Mouse (Mus musculus) thymus, postnatal 10 days (tissue): ENCODE results near the gene Trappc11.
A peak's percentile ranks its signal among the peaks of the same experiment; 100 is the strongest.

Source experiments
- DNase-seq, 2 experiments: peaks; one replicate each; pipeline ENCODE4 v3.0.0; 2021; ENCODE audit warnings: low spot score in 2 of 2

Gene Trappc11

DNA sequence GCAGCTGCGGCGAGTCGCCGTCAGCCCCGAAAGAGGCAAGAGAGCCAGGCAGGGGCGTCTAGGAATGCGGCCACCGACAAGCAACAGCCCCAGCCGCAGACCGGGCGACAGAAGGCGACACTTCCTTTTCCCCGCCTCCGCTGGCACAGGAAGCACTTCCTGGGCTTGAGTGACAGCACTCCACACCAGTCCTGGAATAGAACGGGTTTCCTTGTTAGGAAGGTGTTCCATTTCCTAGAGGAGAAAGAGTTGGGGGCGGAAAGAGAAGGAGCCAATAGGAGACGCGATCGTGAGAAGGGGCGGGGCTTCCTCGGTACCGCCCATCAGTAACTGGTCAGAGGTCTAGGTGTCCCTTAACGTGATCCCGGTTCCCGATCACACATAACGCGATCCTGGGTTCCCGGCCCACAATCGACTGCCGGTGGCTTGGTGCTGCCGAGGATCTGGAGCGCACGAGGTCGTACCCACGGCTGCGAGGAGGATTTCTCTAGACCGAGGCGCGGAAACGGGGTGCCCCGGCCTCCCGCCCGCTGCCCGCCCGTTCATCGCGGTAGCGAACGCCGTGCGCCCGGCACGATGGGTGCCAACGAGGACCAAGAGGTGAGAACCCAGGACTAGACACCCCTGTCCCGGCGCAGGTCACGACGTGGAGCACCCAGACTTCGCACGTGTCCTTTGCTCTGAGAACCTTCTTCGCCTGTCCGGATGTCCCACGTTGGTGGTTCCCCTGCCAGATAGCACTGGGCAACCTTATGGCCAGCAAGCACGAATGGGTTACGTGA is at the start of gene Trappc11, which contains the start of gene Rwdd4a:
TSS of gene Trappc11 (minus strand) at position 127 of the 782 bp plus-strand sequence.
TSS of gene Rwdd4a (plus strand) at position 321 of the 782 bp plus-strand sequence.
- DNase-seq, result peak; percentile 89 to 93

DNA sequence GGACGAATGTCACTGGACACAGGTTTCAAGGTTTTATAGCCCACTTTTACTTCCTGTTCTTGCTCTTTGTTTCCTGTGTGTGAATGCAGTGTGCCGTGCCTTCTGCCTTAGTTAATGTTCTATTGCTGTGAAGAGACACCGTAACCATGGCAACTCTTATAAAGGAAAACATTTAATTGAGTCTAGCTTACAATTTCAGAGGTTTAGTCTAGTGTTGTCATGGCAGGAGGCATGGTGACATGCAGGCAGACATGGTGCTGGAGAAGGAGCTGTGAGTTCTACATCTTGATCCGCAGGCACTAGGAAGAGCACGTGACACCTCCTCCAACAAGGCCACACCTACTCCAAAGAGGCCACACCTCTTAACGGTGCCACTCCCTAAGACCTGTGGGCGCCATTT is 48.2 kb upstream of the Trappc11 start:
- no peak for DNase-seq

DNA sequence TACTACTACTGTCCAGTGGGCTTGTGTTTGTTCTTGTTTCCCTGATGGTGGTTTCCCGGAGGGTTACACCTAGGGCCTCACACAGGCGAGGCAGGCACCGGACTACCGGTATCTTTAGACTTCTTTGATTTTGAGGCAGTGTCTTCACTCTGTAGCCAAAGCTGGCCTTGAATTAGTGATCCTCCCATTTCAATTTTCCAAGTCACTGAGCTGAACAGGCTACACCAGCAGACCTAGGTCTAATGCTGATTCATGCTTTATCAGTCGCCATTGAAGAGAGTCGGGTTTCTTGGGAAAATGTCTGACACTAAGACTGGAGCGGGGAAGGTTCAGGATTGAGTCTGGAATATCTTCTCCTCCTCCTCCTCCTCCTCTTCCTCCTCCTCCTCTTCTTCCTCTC is 40.2 kb upstream of the Trappc11 start:
- no peak for DNase-seq

DNA sequence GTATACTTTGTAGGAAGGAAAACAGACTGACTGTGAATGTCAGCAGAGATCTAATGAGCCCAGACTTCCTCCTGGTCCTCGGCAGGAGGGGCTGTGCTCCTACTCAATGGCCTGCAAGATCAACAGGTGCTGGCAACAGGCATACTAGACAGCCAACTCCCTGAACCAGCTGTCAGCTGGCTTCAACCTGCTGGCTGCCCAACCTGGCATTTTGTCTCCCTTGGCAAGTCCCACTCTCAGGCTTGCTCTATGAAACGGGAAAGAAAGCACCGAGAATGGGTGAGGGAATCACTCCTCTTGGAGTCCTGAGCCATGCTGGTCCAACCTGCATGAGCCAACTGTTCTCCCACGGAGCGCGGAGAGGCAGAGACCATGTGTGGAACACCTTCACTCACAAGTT is 36.9 kb upstream of the Trappc11 start:
- DNase-seq, result no peak

DNA sequence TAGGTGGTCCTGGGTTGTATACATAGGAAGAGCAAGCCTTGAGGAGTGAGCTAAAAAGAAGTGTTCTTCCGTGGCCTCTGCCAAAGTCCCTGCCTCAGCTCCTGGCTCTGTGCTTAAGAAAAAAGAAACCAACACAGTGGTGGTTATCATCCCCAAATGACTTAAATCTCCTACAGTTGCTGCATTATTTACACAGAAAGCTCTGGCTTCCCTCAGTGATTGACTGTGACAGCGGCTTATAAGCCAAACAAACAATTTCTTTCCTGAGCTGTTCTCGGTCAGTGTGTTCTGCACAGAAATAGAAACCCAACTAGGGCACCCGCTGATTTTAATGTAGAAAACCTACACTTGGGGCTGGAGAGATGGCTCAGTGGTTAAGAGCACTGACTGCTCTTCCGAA is 34.8 kb upstream of the Trappc11 start:
- no peak for DNase-seq

DNA sequence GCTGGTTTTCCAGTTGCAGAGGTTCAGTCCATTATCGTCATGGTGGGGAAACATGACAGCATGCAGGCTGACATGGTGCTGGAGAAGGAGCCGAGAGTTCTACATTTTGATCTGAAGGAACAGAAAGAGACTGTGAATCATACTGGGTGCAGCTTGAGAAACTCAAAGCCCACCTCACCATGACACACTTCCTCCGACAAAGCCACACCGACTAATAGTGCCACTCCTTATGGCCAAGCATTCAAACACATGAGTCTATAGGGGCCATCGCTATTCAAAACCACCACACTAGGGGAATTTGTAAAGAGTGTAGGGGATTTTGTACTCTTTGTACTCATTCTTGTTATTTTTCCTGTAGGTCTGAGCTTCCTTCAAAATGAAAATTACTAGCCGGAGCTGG is 33.3 kb upstream of the Trappc11 start:
- no peak for DNase-seq

DNA sequence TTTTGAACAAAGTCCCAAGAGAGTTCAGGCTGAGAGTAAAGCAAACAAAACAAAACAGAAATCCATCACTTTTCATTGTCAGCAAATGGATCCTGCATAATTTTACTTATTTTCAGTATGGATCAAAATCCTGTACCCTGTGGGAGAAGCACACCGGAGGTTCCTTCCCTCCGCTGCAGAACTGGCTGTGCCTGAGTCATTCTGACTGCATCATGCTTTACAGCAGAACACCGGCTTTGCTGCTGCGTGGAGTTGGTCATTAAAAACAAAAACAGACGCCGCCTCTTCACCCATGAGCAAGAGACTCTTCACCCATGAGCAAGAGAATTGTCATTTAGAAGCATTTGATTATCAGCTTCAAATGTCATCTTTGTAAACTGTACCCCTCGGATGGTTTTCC is 27.5 kb upstream of the Trappc11 start:
- no peak for DNase-seq

DNA sequence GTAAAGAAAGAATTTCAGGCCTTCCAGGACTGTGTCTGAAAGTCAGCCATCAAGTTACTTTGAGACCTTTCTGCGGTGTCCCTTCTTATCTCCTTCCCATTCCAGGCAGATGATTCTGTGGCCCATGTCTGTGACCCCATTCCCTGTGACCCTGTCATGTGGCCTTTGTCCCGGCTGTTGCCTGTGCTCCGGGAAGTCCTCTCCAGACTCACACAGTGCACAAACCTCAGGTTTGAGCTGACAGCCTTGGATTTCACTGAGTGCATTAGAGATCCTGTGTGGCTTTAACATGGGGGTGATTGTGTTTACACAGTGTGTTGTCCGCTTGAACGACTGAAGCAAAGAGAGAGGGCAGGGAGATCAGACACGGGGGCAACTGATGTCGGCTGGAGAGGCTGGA is 25.0 kb upstream of the Trappc11 start:
- DNase-seq, result no peak

DNA sequence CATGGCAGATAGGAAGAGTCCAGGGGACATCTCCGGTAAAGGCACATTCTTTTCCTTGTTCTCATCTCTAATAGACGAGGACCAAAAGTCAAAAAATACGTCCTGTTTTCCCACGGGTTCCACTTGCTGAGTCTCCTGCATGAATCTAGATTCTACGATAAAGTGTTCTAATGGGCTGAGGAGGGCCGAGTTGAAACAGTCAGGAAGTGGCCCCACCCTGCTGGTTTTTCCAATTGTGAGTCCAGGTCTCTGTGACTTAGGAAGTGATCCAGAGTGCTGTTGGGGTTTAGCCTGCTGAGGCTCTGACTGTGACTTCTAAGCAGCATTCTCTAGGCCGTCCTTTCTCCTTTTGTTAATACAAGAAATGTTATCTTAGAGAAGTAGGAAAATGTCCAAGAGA is 23.2 kb upstream of the Trappc11 start:
- DNase-seq, result no peak

DNA sequence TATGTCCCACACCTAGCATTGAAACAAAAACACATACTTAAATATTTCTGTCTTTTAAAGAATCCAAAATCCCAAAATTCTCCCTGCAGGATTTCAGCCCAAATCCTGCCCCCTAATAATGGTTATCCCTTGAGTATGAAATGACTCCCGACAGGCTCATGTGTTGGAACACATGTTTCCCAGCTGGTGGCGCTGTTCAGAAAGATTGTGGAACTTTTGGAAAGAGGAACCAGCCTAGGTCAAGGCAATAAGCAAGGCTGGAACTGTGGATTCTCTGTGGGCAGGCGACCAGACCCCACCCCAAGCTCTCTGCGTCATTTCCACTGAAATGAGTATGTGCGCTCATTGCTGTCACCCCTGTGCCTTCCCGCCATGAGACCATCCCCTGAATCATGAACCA is 20.3 kb upstream of the Trappc11 start:
- no peak for DNase-seq

DNA sequence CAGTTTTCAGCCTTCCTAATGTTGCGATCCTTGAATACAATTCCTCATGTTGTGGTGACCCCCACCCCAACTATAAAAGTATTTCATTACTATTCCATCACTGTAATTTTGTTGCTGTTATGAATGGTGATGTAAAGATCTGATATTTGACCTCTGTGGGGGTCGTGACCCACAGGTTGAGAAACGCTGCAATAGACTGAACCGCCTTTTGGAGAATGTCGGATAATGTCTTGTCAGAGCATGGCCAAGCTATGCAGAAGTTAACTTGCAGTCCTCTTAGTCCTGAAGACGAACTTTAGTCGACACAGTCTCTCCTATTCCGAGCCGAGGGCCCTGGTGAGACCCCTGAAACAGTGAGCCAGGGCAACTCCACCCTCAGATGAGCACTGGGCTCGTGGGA is 13.8 kb upstream of the Trappc11 start:
- DNase-seq, result no peak

DNA sequence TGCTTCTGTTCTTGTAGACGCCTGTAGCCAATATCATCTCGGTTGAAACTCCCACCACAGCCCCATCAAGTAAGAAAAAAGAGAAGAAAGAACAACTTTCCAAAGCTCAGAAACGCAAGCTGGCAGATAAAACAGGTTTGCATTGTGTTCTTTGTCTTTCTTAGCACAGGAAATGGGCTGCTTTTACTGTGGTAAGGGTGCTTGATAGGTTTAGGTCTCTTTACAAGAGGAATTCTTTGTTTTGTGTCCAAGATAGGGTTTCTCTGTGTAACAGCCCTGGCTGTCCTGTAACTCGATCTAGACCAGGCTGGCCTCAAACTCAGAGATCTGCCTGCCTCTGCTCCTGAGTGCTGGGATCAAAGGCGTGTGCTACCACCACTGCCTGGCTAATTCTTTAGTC is 10.8 kb upstream of the Trappc11 start:
- DNase-seq, result peak in 1 of 2 experiments; percentile 16

DNA sequence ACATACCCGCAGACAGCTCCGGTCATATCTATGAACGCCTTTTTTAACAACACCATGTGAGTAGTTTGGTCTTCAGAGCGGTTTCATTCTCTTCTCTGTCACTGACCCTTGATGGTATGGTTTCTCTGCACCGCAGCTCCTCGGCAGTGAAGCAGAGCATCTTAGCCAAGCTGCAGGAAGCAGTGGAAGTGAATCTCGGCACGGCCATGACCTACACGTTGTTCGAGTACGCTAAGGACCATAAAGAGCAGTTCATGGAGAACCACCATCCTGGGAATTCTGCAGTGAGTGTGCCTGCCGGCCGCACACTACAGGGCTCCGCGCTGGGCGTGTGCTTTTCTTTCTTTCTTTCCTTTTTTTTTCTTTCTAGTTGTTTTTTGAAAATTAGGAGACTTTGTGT is 9.5 kb upstream of the Trappc11 start:
- DNase-seq, result no peak

DNA sequence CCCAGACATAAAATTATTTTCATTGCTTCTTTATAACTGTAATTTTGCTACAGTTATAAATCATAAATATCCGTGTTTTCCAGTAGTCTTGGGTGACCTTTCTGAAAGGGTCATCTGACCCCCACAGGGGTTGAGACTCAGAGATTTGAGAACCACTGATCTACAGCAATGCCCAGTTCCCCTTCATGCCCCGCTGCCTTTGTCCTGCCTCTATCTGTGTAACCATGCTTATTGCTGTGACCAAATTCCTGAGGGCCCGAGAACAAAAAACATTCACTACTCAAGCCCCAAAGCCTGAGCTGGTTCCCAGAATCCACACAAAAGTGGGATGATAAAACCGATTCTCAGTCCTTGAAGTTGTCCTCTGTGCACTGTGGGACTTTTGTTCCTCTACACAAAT is 5.1 kb upstream of the Trappc11 start:
- DNase-seq, result no peak

DNA sequence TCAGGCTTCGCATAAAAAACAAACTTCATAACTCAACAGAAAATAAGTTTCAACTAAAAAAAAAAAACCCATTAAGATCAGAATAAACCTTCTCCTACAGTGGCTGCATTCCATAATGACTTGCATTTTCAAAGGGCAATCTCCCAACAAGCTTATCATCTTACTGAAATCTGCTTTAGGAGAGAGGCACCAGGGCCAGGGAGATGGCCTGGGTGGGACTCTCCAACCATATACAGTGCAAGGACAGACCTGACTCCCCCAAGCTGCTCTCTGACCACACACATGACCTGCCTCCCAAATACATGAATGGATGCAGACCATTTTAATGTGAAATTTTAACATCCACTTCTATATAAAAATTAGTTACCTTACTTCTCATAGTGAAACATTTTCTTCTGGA is 5.2 kb downstream of the Trappc11 start:
- no peak for DNase-seq

DNA sequence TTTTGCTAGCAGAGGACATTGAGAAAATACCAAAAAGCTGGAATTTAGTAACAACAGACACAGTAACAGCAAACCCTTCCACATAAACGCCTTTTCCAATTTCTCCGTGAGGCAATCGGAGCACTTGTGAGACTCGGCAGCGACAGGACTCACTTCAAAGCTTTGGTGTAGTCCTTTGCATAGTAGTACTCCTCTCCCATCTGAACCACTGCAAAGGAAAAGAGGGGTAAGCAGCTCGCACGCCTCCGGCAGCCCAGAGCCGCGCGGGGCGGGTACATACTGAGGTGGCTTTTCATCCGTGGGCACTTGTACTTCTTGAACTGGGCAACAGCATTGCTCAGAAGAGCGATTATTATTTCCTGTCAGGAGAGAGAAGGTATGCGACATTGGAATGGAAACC is 19.7 kb downstream of the Trappc11 start:
- DNase-seq, result no peak

DNA sequence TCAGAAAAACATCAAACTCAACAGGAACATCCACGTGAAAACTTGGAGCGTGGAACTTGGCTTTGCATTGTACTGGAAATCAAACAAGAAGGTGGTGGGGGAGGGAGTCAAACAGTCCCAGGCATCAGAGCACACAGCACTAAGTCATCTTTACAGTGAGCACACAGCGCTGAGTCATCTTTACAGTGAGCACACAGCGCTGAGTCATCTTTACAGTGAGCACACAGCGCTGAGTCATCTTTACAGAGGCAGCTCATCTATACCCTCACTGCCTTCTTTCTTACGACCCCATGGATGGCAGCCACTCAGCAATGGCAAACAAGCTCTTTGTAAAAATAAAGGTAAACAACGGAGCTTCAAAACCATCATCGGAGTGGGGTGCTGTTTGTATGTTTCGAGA is 22.3 kb downstream of the Trappc11 start:
- no peak for DNase-seq

DNA sequence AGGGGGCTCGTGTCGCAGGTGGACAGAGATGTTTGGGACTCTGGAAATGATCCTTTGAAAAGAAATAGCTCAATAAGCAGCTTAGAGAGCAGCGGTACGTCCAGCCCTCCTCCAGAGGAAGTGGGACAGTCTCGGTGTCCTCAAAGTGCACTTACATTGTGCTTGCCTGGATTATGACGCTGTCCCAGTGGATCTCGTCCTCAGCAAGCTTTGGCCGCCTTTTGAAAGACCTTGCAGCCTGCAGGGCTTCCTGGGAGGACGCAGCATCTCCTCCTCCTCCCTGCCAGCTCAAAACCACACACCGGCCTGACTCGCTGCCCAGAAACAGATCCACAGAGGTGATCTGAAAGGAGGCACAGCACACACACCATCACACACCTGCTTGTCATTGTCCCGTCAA is 27.8 kb downstream of the Trappc11 start:
- DNase-seq, result no peak

DNA sequence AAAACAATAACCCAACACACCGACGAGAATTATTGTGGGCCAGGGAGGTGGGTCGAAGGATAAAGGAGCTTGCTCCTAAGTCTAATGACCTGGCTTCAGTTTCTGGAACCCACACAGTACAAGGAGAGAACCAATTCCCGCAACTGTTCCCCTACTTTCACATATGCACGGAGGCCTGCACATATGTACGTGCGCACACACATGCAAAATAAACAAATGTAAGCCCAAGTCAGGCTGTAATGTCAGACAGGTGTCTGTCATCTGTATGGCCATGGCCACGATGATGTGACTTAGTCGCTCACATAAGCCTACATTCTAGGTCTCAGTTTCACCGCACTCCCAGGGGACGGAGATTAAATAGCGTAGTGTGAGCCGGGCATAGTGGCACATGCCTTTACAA is 30.7 kb downstream of the Trappc11 start:
- no peak for DNase-seq

DNA sequence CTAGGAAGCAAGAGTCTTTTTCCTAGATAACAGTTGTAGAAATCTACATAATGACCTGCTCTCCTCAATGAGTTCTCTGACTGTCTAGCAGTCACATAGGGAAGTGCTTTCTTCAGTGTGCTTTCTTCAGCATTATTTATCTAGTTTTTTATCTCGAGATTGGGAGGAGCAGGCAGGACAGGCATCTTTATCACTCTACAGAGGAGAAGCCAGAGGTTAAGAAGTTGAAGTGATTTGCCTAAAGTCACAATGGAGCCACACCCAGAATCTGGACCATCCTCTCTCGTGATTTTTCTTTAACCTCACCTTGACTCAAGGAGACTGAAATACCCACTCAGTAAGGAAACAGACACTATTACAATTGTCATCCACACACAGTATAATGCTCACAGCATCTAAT is 31.3 kb downstream of the Trappc11 start:
- no peak for DNase-seq

DNA sequence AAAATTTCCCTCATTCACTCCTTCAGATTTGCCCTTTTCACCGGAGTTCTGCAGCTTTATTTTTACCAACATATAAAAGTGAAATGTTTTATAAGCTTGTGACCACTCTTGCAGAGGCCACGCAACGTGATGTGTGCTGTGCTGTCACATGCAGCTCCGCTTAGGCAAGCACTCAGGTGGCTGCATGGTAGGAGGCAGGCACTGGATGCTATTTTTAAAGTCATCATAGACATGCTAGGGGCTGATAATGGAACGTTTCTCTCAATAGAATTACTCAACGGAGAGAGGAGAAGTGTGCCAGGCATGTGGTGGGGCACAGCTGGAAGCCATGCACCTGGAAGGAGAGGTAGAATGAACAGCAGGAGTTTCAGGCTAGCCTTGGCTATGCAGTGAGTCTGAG is 37.8 kb downstream of the Trappc11 start:
- no peak for DNase-seq

DNA sequence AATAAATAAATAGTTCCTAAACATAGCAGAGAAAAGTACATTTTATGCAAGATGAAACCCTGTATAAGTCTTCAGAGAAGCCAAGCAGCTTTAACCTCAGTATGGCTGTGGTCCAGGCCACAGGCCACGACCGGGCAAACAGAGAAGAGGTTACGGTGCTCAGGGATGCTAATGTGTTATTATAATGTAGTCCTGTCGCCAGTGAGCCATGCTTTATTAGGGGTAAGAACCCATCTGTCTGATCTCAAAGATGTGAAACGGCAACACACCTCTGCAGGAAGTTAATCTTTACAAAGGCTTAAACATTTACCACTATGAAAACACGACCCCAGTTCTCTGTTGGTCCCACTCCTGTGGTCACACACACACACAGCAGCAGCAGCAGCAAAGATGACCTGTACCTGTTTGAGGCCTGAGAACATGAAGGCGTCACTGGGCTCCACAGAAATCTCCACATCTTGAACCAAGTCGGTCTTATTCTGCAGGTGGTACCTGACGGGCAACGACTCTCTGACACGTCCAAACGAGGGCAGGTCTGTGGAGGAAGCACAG is 38.6 kb downstream of the Trappc11 start:
- DNase-seq, result no peak

DNA sequence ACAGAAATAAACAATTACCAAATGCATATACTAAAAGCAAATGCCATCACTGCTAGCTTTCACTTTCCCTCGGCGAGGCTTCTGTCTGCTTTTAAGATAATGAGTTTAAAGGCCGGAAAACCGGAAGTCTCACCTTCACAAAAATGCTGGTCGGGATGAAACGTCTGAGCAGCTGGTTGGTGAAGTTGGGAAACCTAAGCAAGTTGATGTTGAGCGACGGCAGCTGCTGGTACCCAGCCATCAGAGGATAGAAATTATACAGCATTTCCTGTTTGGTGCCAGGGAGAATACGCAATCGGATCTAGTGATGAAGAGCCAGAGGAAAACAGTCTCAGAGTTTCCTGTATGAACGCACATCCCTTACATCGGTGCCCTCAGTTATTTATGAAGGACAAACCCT is 40.2 kb downstream of the Trappc11 start:
- DNase-seq, result no peak

DNA sequence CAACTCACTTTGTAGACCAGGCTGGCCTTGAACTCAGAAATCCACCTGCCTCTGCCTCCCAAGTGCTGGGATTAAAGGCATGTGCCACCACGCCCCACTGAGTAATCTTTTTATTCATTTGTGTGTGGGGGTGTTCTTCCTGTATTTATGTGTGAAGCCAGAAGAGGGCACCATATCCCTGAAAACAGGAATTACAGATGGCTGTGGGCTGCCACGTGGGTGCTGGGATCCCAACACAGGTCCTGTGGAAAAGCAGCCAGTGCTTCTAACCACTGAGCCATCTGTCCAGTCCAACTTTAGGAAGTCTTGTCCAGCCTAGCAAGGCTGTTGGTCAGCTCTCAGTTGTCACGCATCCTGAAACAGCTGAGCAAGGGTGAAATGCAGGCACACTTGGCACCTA is 46.0 kb downstream of the Trappc11 start:
- no peak for DNase-seq
